Comparison of ENCODE assay signal across 8 mouse cellular contexts in the genomic region with DNA sequence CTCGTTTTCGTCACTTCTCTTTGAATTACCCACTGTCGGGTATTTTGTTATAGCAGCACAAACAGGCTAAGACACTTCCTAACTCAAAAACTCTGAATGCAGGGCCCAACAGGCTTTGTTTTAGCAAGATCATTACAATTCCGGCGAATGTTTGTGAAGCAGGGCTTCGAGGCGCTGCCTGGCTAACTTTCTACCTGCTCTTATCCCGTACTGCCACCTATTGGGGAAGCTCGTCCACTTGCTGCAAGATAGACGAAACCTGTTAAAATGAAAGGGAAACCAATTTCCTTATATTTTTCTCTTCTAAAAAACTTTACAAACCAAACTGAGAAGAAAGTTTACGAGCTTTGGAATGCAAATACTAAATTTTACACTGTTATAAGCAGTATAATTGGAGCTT.
DNase-seq lines count a peak whose midpoint lies in the region; ATAC-seq and TF ChIP-seq lines count a peak whose summit lies in the region.

No protein-coding gene starts in this region.

- 38% methylated on average over 11 of the region's 11 CpGs for WGBS in kidney, embryonic 14.5 days
- WGBS in limb, embryonic 11.5 days, result 38% methylated on average over 11 of the region's 11 CpGs

- no peak overlapping the region for H3K4me3 ChIP-seq in kidney, embryonic 14.5 days (ENCODE audit: low read length)
- H3K4me3 ChIP-seq in cortical plate, adult 2 months (ENCODE audit: insufficient read depth, low read length), result no peak overlapping the region
- H3K4me3 ChIP-seq in limb, embryonic 11.5 days (ENCODE audit: low read depth, low read length), result no peak overlapping the region

- TF ChIP-seq POLR2A in cortical plate, adult 2 months (IDR thresholded peaks at IDR 0.05; ENCODE audit: extremely low read depth, insufficient read depth, low read length), result no peak

- no peaks in the 10 kb centered on the region for H3K9me3 ChIP-seq in kidney, embryonic 14.5 days (ENCODE audit: control insufficient read depth, low read length)
- H3K9me3 ChIP-seq in limb, embryonic 11.5 days (ENCODE audit: control insufficient read depth, low read length), result no peaks in the 10 kb centered on the region

- no peak overlapping the region for H3K4me2 ChIP-seq in kidney, embryonic 14.5 days (replicated peaks; ENCODE audit: low read depth, low read length)
- H3K4me2 ChIP-seq in limb, embryonic 11.5 days (ENCODE audit: low read depth, severe bottlenecking), result no peak overlapping the region

- no peaks in the 10 kb centered on the region; the same call in 1 of the 2 replicates for H3K27me3 ChIP-seq in kidney, embryonic 14.5 days (ENCODE audit: control insufficient read depth, insufficient read depth, low read length)
- no peaks in the 10 kb centered on the region for H3K27me3 ChIP-seq in limb, embryonic 11.5 days (ENCODE audit: control insufficient read depth, insufficient read depth, low read length)

- TF ChIP-seq CTCF in cortical plate, adult 2 months (IDR thresholded peaks at IDR 0.05; ENCODE audit: extremely low read depth, insufficient read depth, low read length), result peak; percentile 68

- no peak overlapping the region for H3K27ac ChIP-seq in kidney, embryonic 14.5 days (ENCODE audit: low read depth, low read length)
- no peak overlapping the region for H3K27ac ChIP-seq in cortical plate, adult 2 months (ENCODE audit: insufficient read depth, low read length)
- no peak overlapping the region for H3K27ac ChIP-seq in limb, embryonic 11.5 days (replicated peaks; ENCODE audit: low read depth, low read length)

- ATAC-seq in kidney, embryonic 14.5 days (ENCODE audit: low FRiP score, low TSS enrichment), result no peak
- ATAC-seq in limb, embryonic 11.5 days (ENCODE audit: insufficient number of reproducible peaks, low FRiP score, low TSS enrichment, low read depth), result no peak

- H3K36me3 ChIP-seq in kidney, embryonic 14.5 days (ENCODE audit: control insufficient read depth, insufficient read depth, low read length), result no peaks in the 10 kb centered on the region
- H3K36me3 ChIP-seq in limb, embryonic 11.5 days (ENCODE audit: control insufficient read depth, insufficient read depth, low read length), result no peaks in the 10 kb centered on the region

- DNase-seq in kidney, adult 18-20 months, result peak; percentile 50
- DNase-seq in MEL-GATA-1-ER (ENCODE audit: extremely low read depth, low read depth), result peak; percentile 59
- DNase-seq in heart, postnatal 4 days, result peak; percentile 51
- peak; percentile 47 for DNase-seq in limb, embryonic 11.5 days (ENCODE audit: low spot score)
- DNase-seq in retina, embryonic 14.5 days (ENCODE audit: low spot score), result peak; percentile 56
- DNase-seq in urinary bladder, postnatal 25 days (ENCODE audit: low spot score), result peak; percentile 7

- H3K9ac ChIP-seq in kidney, embryonic 14.5 days (ENCODE audit: low read depth, low read length), result no peak overlapping the region
- H3K9ac ChIP-seq in limb, embryonic 11.5 days (ENCODE audit: low read length), result no peak overlapping the region

- no peaks in the 10 kb centered on the region for H3K4me1 ChIP-seq in kidney, embryonic 14.5 days (ENCODE audit: control insufficient read depth, insufficient read depth, low read length)
- H3K4me1 ChIP-seq in cortical plate, adult 2 months (ENCODE audit: control insufficient read depth, insufficient read depth, low read length), result no peaks in the 10 kb centered on the region
- no peaks in the 10 kb centered on the region for H3K4me1 ChIP-seq in limb, embryonic 11.5 days (ENCODE audit: control insufficient read depth, insufficient read depth, low read length)

Comparison
In these comparisons a context has a peak if more than half of its experiments do, and no peak if none do; other contexts are left out.
1. DNase-seq: peak in every context shown above with its lines; median percentile 59 in MEL-GATA-1-ER; 56 in retina, embryonic 14.5 days; 51 in heart, postnatal 4 days; 50 in kidney, adult 18-20 months; 47 in limb, embryonic 11.5 days; 7 in urinary bladder, postnatal 25 days.